Mouse (Mus musculus) small intestine, adult 2 months (tissue): ENCODE measurements at regions not wholly inside any gene's neighbourhood (a gene's known extent, or its start where the extent isn't known, plus 50 kb on each side); places are given as distances from the start of the nearest gene placed in this dataset.

ENCODE experiments used
- H3K27ac ChIP-seq: fragments of 200-500 bp; 2 replicates; pipeline ENCODE4 v1.5.1; 2012; ENCODE audit warnings: low read depth, low read length, control low read depth, inconsistent platforms; ENCODE audit not compliant: insufficient read depth
- H3K27me3 ChIP-seq: fragments of 200-500 bp; 2 replicates; pipeline ENCODE4 v1.6.1; 2012; ENCODE audit warnings: mild to moderate bottlenecking, moderate library complexity, low read length, inconsistent platforms; ENCODE audit not compliant: control insufficient read depth, insufficient read depth
- H3K36me3 ChIP-seq: fragments of 200-500 bp; 2 replicates; pipeline ENCODE4 v1.6.1; 2012; ENCODE audit warnings: mild to moderate bottlenecking, low read length, control low read depth, inconsistent platforms; ENCODE audit not compliant: control insufficient read depth, insufficient read depth
- H3K4me1 ChIP-seq: fragments of 200-500 bp; 2 replicates; pipeline ENCODE4 v1.6.1; 2012; ENCODE audit warnings: low read length, inconsistent platforms, mixed read lengths; ENCODE audit not compliant: control insufficient read depth, insufficient read depth, insufficient read length
- H3K4me3 ChIP-seq: fragments of 200-500 bp; 2 replicates; pipeline ENCODE4 v1.5.1; 2012; ENCODE audit warnings: low read depth, mild to moderate bottlenecking, control low read depth, inconsistent platforms, low read length, moderate library complexity
- CTCF ChIP-seq: fragments of 200-500 bp; IDR thresholded peaks from 2 replicates; pipeline ENCODE4 v1.5.1; 2012; ENCODE audit warnings: low read depth, mild to moderate bottlenecking, control low read depth, inconsistent platforms, low read length, moderate library complexity, mixed read lengths; ENCODE audit not compliant: insufficient replicate concordance, insufficient read length; ENCODE audit errors: extremely low read depth
- POLR2A ChIP-seq: fragments of 200-500 bp; IDR thresholded peaks from 2 replicates; pipeline ENCODE4 v1.6.1; 2012; ENCODE audit warnings: low read depth, mild to moderate bottlenecking, control low read depth, inconsistent platforms, low read length, moderate library complexity
- WGBS: fragments of 180-500 bp; shearing (Covaris S2); methylation state at CpG from one replicate; pipeline ENCODE4 v1.1.7; 2018; 5-methylcytosine and 5-hydroxymethylcytosine counted together

- no peaks in the 10 kb centered on the region for H3K36me3 ChIP-seq
- no peaks in the 10 kb centered on the region for H3K27me3 ChIP-seq
- TF ChIP-seq CTCF = no peak
- no peak for TF ChIP-seq POLR2A
- no peak overlapping the region for H3K4me3 ChIP-seq
- WGBS = 74% methylated on average over 7 of the region's 7 CpGs
- H3K27ac ChIP-seq = no peak overlapping the region
- no peaks in the 10 kb centered on the region for H3K4me1 ChIP-seq
Observed at GRCm38 (mm10) chr2:9401461-9401860, 479.6 kb upstream of the 4930412O13Rik start.

GRCm38 (mm10) chr2:9402281-9402680 lies 478.8 kb upstream of the 4930412O13Rik start:
- Histone ChIP-seq H3K36me3 (no peaks in the 10 kb centered on the region), H3K27ac (no peak overlapping the region), H3K4me3 (no peak overlapping the region), H3K4me1 (no peaks in the 10 kb centered on the region), H3K27me3 (no peaks in the 10 kb centered on the region)
- TF ChIP-seq POLR2A (no peak), CTCF (no peak)
- 62% methylated on average over 2 of the region's 2 CpGs for WGBS

- no peaks in the 10 kb centered on the region for H3K4me1 ChIP-seq
- H3K27me3 ChIP-seq = no peaks in the 10 kb centered on the region
- no peak overlapping the region for H3K4me3 ChIP-seq
- TF ChIP-seq POLR2A = no peak
- TF ChIP-seq CTCF = no peak
- WGBS = 68% methylated on average over 7 of the region's 7 CpGs
- H3K27ac ChIP-seq = no peak overlapping the region
- no peaks in the 10 kb centered on the region for H3K36me3 ChIP-seq
Observed at GRCm38 (mm10) chr2:9409075-9409474, 472.0 kb upstream of the 4930412O13Rik start.

GRCm38 (mm10) chr2:9422686-9423085 lies 458.4 kb upstream of the 4930412O13Rik start:
- TF ChIP-seq POLR2A (no peak), CTCF (no peak)
- WGBS = 81% methylated on average over 8 of the region's 8 CpGs

GRCm38 (mm10) chr2:9423534-9423933 lies 457.5 kb upstream of the 4930412O13Rik start:
- Histone ChIP-seq H3K4me3 (no peak overlapping the region), H3K36me3 (no peaks in the 10 kb centered on the region), H3K27ac (no peak overlapping the region), H3K4me1 (no peaks in the 10 kb centered on the region), H3K27me3 (no peaks in the 10 kb centered on the region)
- WGBS = 61% methylated on average over 7 of the region's 7 CpGs
- TF ChIP-seq POLR2A (no peak), CTCF (no peak)

More at GRCm38 (mm10) chr2:9422686-9423085, 458.4 kb upstream of the 4930412O13Rik start:
- Histone ChIP-seq H3K4me1 (no peaks in the 10 kb centered on the region), H3K27me3 (no peaks in the 10 kb centered on the region), H3K27ac (no peak overlapping the region), H3K36me3 (no peaks in the 10 kb centered on the region), H3K4me3 (no peak overlapping the region)

GRCm38 (mm10) chr2:9433110-9433940 lies 447.7 kb upstream of the 4930412O13Rik start:
- Histone ChIP-seq H3K36me3 (no peaks in the 10 kb centered on the region), H3K4me3 (no peak overlapping the region), H3K27me3 (no peaks in the 10 kb centered on the region), H3K4me1 (no peaks in the 10 kb centered on the region), H3K27ac (no peak overlapping the region)
- TF ChIP-seq POLR2A = no peak
- TF ChIP-seq CTCF = no peak
- 30% methylated on average over 17 of the region's 17 CpGs for WGBS

- Histone ChIP-seq H3K27me3 (no peaks in the 10 kb centered on the region), H3K4me1 (no peaks in the 10 kb centered on the region), H3K36me3 (no peaks in the 10 kb centered on the region), H3K27ac (no peak overlapping the region), H3K4me3 (no peak overlapping the region)
- TF ChIP-seq CTCF = no peak
- TF ChIP-seq POLR2A = no peak
- 68% methylated on average over 9 of the region's 9 CpGs for WGBS
Observed at GRCm38 (mm10) chr2:9435155-9435872, 445.7 kb upstream of the 4930412O13Rik start.
